Mouse (Mus musculus) liver, adult 2 months (tissue): ENCODE measurements around the gene Sult1b1. TPM values are rescaled to one million over a fixed set of nuclear protein-coding genes. Genes with fewer than 3 reads are reported as not detected.

Experiments used
- DNase-seq: peaks from one replicate; pipeline ENCODE4 v3.0.0-alpha.2; 2011; ENCODE audit warnings: low read depth, low spot score; ENCODE audit errors: extremely low read depth
- H3K27ac ChIP-seq: fragments of 200-500 bp; replicated peaks from 2 replicates; pipeline ENCODE4 v1.5.1; 2012; ENCODE audit warnings: low read depth, mild to moderate bottlenecking, control low read depth, inconsistent platforms, low read length; ENCODE audit not compliant: insufficient read depth
- H3K27me3 ChIP-seq: fragments of 200-500 bp; 2 replicates; pipeline ENCODE4 v1.6.1; 2012; ENCODE audit warnings: mild to moderate bottlenecking, moderate library complexity, low read length, inconsistent platforms; ENCODE audit not compliant: control insufficient read depth, insufficient read depth
- H3K36me3 ChIP-seq: fragments of 200-500 bp; 2 replicates; pipeline ENCODE4 v1.6.1; 2012; ENCODE audit warnings: low read length, inconsistent platforms; ENCODE audit not compliant: control insufficient read depth, insufficient read depth
- H3K4me1 ChIP-seq: fragments of 200-500 bp; 2 replicates; pipeline ENCODE4 v1.6.1; 2011; ENCODE audit warnings: low read length; ENCODE audit not compliant: control insufficient read depth, insufficient read depth
- H3K4me3 ChIP-seq: fragments of 200-500 bp; 2 replicates; pipeline ENCODE4 v1.5.1; 2011; ENCODE audit warnings: low read depth, mild to moderate bottlenecking, control low read depth, low read length, moderate library complexity; ENCODE audit not compliant: insufficient read depth
- H3K79me2 ChIP-seq: fragments of 200-500 bp; 2 replicates; pipeline ENCODE4 v1.6.1; 2012; ENCODE audit warnings: inconsistent platforms, mild to moderate bottlenecking, low read length, moderate library complexity; ENCODE audit not compliant: control insufficient read depth, insufficient read depth
- H3K9ac ChIP-seq: fragments of 200-500 bp; 2 replicates; pipeline ENCODE4 v1.6.1; 2012; ENCODE audit warnings: low read depth, mild to moderate bottlenecking, control low read depth, inconsistent platforms, low read length
- CTCF ChIP-seq: fragments of 200-500 bp; IDR thresholded peaks from 2 replicates; pipeline ENCODE4 v1.5.1; 2011; ENCODE audit warnings: low read depth, low read length, control low read depth
- POLR2A ChIP-seq: fragments of 200-500 bp; IDR thresholded peaks from 2 replicates; pipeline ENCODE4 v1.6.1; 2011; ENCODE audit warnings: low read length, control low read depth; ENCODE audit not compliant: insufficient read depth; ENCODE audit errors: extremely low read depth
- WGBS: fragments of 180-500 bp; shearing (Covaris S2); methylation state at CpG from one replicate; pipeline ENCODE4 v1.1.7; 2018; 5-methylcytosine and 5-hydroxymethylcytosine counted together
- polyA plus RNA-seq: library from polyadenylated mRNA; depleted of rRNA; stranded (reverse); fragments of >200 nt; gene quantifications from 2 replicates; pipeline ENCODE4 v1.2.3, GENCODE M21; 2012; rRNA removed
- total RNA-seq: library from RNA; depleted of rRNA; stranded (reverse); fragments of >200 nt; gene quantifications from 2 replicates; pipeline ENCODE4 v1.2.3, GENCODE M21; 2014; rRNA removed

Gene Sult1b1
- total RNA-seq, result 21.9 and 36.1 TPM in 2 replicates
- 1.9 and 3.7 TPM in 2 replicates for polyA plus RNA-seq

DNA sequence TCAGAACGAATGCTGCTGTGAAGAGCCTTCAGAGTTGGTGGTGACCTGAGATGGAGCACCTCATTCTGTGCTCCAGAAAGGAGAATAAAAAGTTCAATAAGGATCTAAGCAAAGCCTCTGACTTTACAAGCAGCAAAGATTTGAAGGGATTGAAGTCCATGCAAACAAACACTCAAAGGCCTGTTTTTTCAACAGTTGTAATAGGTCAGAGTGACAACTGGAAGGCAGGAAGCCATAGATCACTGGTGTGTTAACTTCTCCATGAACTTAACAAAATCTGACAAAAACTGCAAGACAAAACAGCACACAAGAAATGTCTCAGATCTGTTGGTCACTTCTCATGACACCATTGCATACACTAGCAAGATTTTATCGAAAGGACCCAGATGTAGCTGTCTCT lies at the start of gene Sult1b1:
Gene Sult1b1, minus strand, starts transcription at position 85 of the 400 bp plus-strand sequence.
- Histone ChIP-seq H3K4me3 (no peak within 1 kb of the TSS), H3K36me3 (no peaks in the 10 kb centered on the region), H3K9ac (peak within 1 kb of the TSS; percentile 42; the same call in 1 of the 2 replicates), H3K27me3 (no peaks in the 10 kb centered on the region), H3K27ac (peak within 1 kb of the TSS; percentile 94), H3K79me2 (no peaks in the 10 kb centered on the region; the same call in 1 of the 2 replicates), H3K4me1 (peaks cover 4% of the 10 kb centered on the region; the same call in 1 of the 2 replicates)
- peak; percentile 94 for DNase-seq
- 63% methylated on average over 2 of the region's 2 CpGs for whole genome bisulfite sequencing
- no peak for TF ChIP-seq CTCF
- no peak for TF ChIP-seq POLR2A

DNA sequence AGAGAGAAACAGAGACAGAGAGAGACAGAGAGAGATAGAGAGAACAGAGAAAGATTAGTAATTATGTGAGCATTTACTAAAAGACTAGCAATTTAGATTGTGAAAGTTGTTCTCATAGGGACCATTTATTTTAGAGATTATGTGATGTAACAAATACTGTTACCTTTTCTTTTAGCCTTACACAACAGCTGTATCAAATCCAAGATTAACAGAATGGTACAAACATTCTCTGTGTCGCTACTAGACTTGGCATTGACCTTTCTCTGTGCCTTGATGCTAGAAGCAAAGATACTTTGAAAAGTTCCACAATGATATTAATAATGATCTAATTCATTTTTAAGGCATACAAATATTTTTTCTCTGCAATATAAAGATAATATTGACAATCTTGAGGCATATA lies 42.4 kb upstream of the Sult1b1 start:
- TF ChIP-seq CTCF, result no peak
- Histone ChIP-seq H3K4me3 (no peak overlapping the region), H3K4me1 (no peaks in the 10 kb centered on the region), H3K79me2 (no peaks in the 10 kb centered on the region), H3K27me3 (no peaks in the 10 kb centered on the region), H3K36me3 (no peaks in the 10 kb centered on the region), H3K9ac (no peak overlapping the region), H3K27ac (no peak overlapping the region)
- WGBS, result 27% methylated on average over 1 of the region's 1 CpGs
- peak; percentile 80 for DNase-seq

DNA sequence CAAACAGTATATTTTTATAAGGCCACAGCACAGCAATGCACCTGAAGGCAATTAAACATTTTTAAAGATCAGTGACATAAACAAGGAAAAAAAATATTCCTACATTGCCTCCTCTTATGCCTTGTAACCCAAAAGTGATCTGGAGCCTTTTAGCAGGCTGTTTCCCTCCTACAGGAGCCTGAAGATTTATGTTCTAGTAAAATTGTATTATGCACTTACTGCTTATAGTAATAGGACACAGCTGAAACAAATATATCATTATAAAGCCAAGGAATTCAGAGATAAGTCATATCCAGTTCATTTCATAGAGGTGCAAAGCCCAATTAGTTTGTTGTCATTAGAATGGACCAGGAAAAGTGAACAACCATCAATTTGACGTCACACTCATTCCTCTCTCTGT lies 36.2 kb upstream of the Sult1b1 start:
- no peak overlapping the region for H3K9ac ChIP-seq
- H3K27ac ChIP-seq, result no peak overlapping the region
- no peaks in the 10 kb centered on the region for H3K27me3 ChIP-seq
- H3K79me2 ChIP-seq, result no peaks in the 10 kb centered on the region
- 53% methylated on average over 1 of the region's 1 CpGs for WGBS
- no peaks in the 10 kb centered on the region for H3K36me3 ChIP-seq
- TF ChIP-seq POLR2A (no peak), CTCF (no peak)
- H3K4me1 ChIP-seq, result peaks cover 10% of the 10 kb centered on the region; the same call in 1 of the 2 replicates
- no peak for DNase-seq
- H3K4me3 ChIP-seq, result no peak overlapping the region

DNA sequence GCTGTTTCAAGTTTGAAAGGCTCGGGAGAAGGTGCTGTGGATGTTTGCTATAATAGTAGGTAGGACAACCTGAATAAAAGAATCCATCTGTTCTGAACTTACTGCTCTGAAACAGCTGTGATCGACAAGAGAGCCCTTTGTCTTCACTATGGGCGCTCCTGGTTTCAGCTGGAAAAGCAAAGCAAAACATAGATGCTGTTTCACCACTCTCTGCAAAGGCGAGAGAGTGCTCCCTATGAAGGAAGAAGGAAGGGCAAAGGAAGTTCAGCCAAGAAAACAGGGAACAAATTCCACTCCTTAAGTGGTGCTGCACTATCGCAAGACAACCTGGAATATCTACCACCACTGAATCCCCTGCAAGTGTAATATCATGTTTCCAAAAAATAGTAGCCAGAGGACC lies 35.5 kb upstream of the Sult1b1 start:
- peak overlapping the region; percentile 12; the same call in 1 of the 2 replicates for H3K4me3 ChIP-seq
- peak overlapping the region; percentile 72 for H3K9ac ChIP-seq
- H3K36me3 ChIP-seq, result no peaks in the 10 kb centered on the region
- H3K4me1 ChIP-seq, result peaks cover 10% of the 10 kb centered on the region; the same call in 1 of the 2 replicates
- peak overlapping the region; percentile 85 for H3K27ac ChIP-seq
- TF ChIP-seq CTCF, result no peak
- no peak for TF ChIP-seq POLR2A
- H3K27me3 ChIP-seq, result no peaks in the 10 kb centered on the region
- no peaks in the 10 kb centered on the region for H3K79me2 ChIP-seq
- WGBS, result 24% methylated on average over 5 of the region's 5 CpGs
- peak; percentile 70 for DNase-seq

DNA sequence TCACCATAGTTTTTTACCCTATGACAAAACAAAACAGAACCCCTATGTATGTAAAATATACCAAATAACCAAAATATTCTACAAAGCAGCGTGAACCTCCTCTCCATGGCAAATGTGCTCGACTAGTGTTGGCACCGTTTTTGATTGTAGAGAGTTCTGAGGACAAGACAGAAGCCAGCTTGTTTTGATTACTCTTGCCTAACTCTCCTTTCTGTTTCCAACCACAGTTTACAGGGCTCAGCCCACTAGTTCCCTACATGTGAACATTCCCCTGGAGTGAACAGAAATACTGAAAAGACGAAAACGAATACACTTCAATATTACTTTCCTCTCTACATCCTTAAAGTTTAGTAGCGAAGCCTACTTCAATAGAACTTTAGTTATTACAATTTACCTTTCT lies 34.8 kb upstream of the Sult1b1 start:
- 29% methylated on average over 6 of the region's 6 CpGs for WGBS
- no peaks in the 10 kb centered on the region for H3K27me3 ChIP-seq
- H3K9ac ChIP-seq, result no peak overlapping the region
- no peaks in the 10 kb centered on the region for H3K79me2 ChIP-seq
- H3K4me3 ChIP-seq, result no peak overlapping the region; the same call in 1 of the 2 replicates
- no peaks in the 10 kb centered on the region for H3K36me3 ChIP-seq
- no peak for TF ChIP-seq CTCF
- no peak for TF ChIP-seq POLR2A
- peak; percentile 94 for DNase-seq
- H3K27ac ChIP-seq, result no peak overlapping the region
- peaks cover 10% of the 10 kb centered on the region; the same call in 1 of the 2 replicates for H3K4me1 ChIP-seq

DNA sequence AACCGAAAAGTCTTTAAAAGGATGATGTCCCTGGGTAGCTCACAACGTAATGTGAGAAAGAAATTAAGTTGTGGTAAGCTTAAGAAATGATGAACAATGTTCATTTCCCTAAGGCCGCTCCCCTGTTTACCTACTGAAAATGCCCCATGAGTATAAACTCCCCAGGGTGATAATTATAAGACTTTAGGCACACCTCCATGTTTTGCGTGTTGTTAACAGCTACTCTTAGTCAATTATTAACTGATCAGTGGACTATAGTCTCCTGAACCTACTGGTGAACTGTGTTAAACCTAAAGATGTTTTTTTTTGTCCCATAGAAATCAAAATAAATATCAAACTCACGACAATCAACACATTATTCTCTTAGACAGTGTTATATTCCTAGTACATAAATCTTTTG lies 30.9 kb upstream of the Sult1b1 start, which contains the start of gene Sult1d1:
Gene Sult1d1, minus strand, starts transcription at position 183 of the 400 bp plus-strand sequence.
- no peaks in the 10 kb centered on the region for H3K27me3 ChIP-seq
- TF ChIP-seq CTCF (no peak), POLR2A (no peak)
- peak; percentile 95 for DNase-seq
- peak within 1 kb of the TSS; percentile 61 for H3K4me3 ChIP-seq
- H3K9ac ChIP-seq, result no peak within 1 kb of the TSS
- peaks cover 4% of the 10 kb centered on the region for H3K36me3 ChIP-seq
- 15% methylated on average over 5 of the region's 5 CpGs for WGBS
- peaks cover 10% of the 10 kb centered on the region; the same call in 1 of the 2 replicates for H3K4me1 ChIP-seq
- H3K27ac ChIP-seq, result no peak within 1 kb of the TSS
- H3K79me2 ChIP-seq, result no peaks in the 10 kb centered on the region
